Mouse (Mus musculus): ENCODE results near the gene Btnl10. TPM values are rescaled to one million over a fixed set of nuclear protein-coding genes. Genes with fewer than 3 reads are reported as not detected.
"Not testable (repeated sequence)": the region's sequence is repeated elsewhere in the genome, so short reads cannot be mapped to it uniquely, and the experiment has no call there.

The Btnl10 gene
- polyA plus RNA-seq, 1 experiment from 2014 or later: not detected

DNA sequence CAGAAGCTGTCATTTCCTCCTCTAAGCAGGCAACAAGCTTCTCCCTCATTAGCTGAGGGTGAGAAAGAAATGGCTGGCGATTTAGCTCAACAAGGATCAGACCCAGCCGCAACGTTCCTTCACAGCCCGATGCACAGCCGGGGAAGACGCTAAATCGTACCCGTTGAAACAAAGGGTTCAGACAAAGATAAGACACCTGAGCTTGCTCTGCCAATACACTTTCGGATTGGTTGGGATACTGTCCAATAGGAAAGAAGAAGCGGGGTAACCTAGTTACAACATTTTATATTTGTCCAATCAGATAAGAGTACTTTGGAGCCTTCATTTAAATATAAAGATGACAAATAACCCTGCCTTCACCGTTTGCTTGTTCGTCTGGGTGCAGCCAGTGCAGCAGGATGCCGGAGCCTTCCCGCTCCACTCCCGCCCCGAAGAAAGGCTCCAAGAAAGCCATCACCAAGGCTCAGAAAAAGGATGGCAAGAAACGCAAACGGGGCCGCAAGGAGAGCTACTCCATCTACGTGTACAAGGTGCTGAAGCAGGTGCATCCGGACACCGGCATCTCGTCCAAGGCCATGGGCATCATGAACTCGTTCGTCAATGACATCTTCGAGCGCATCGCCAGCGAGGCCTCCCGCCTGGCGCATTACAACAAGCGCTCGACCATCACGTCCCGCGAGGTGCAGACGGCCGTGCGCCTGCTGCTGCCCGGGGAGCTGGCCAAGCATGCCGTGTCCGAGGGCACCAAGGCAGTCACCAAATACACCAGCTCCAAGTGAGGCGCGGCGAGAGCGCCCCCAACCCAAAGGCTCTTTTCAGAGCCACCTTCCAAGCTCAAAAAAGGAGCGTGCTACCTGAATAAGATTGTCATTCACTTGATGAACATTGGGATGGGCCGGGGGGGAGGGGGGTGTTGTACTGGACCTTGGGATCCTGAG is 31.1 kb downstream of the Btnl10 start, which contains the start of gene Hist3h2ba:
TSS of gene Hist3h2ba (plus strand) at position 379 of the 938 bp plus-strand sequence.
- WGBS: under 1% methylated on average over 48 of the region's 48 CpGs
- Histone ChIP-seq H3K36me3 (ENCODE audit: control insufficient read depth, insufficient read depth, low read length) (no peaks in the 10 kb centered on the region), H3K9ac (ENCODE audit: low read length) (peak within 1 kb of the TSS; percentile 70), H3K4me3 (ENCODE audit: control insufficient read depth in 1 of 2, insufficient read depth in 1 of 2, low read depth in 1 of 2, low read length in 2 of 2) (peak within 1 kb of the TSS; percentile 38 to 51), H3K27me3 (ENCODE audit: control insufficient read depth, insufficient read depth, low read length) (peaks cover 22% of the 10 kb centered on the region), H3K4me1 (ENCODE audit: control insufficient read depth in 2 of 2, insufficient read depth in 2 of 2, low read length in 2 of 2) (peaks cover 7 to 14% of the 10 kb centered on the region in 2 experiments), H3K27ac (replicated peaks in 1 of 2; ENCODE audit: control insufficient read depth in 1 of 2, insufficient read depth in 1 of 2, low read depth in 2 of 2, low read length in 2 of 2) (peak within 1 kb of the TSS; percentile 65 to 71), H3K9me3 (ENCODE audit: control insufficient read depth, low read length) (no peaks in the 10 kb centered on the region), H3K4me2 (ENCODE audit: low read length) (peak within 1 kb of the TSS; percentile 70)
- ATAC-seq (ENCODE audit: insufficient number of reproducible peaks, insufficient read depth, low FRiP score, low read depth): peak; percentile 73

DNA sequence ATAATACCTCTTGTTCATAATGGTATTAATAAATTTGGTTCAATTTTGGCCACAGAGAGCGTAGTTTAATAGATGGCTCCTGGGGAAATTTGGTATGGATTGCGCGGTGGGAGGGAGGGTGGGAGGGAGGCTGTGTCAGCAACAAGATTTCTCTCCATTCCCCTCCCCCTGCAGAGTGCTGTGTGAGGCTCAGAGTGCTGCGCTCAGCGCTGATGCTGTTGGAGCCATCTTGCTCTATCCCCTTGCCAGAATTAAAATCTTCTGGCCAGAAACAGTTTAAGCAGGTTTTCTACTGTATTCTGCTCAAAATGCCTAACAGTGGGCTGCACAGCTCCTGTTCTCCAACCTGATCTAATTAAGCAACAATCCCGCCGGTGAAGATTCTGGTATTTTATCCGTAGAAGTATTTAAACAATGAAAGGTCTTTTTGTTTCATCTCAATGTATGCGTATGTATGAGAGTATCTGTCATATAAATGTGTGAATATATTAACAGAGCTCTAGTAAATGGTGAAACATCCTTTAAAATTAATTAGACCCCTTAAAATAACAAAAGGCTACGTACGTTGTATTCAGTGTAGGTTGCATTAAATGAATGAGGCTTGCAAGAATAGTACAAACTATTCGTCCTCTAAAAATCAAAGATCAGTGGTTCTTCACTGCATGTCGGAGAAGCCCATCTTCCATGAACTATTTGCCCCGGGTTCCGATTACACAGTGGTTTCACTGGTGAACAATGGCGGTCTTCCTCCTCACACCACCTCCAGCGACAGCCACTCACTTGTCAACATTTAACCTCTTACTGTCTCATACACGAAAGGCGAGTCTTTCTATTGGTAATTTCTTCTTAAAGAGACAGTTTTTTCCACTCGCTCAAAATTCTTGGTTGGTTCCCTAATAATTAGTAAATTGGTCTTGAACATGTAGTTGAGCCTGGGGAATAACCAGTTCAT is 32.0 kb downstream of the Btnl10 start:
- H3K4me3 ChIP-seq (ENCODE audit: control insufficient read depth in 1 of 2, insufficient read depth in 1 of 2, low read depth in 1 of 2, low read length in 2 of 2): peak overlapping the region; percentile 38 to 51
- H3K27ac ChIP-seq (replicated peaks in 1 of 2; ENCODE audit: control insufficient read depth in 1 of 2, insufficient read depth in 1 of 2, low read depth in 2 of 2, low read length in 2 of 2): peak overlapping the region in 1 of 2 experiments; percentile 65; a peak in 2 of 4 replicates
- peak overlapping the region; percentile 70 for H3K4me2 ChIP-seq (ENCODE audit: low read length)
- 17% methylated on average over 20 of the region's 20 CpGs for WGBS
- H3K9me3 ChIP-seq (ENCODE audit: control insufficient read depth, low read length): no peaks in the 10 kb centered on the region
- no peaks in the 10 kb centered on the region for H3K36me3 ChIP-seq (ENCODE audit: control insufficient read depth, insufficient read depth, low read length)
- H3K9ac ChIP-seq (ENCODE audit: low read length): peak overlapping the region; percentile 70
- no peak for ATAC-seq (ENCODE audit: insufficient number of reproducible peaks, insufficient read depth, low FRiP score, low read depth)
- peaks cover 20% of the 10 kb centered on the region for H3K27me3 ChIP-seq (ENCODE audit: control insufficient read depth, insufficient read depth, low read length)
- H3K4me1 ChIP-seq (ENCODE audit: control insufficient read depth in 2 of 2, insufficient read depth in 2 of 2, low read length in 2 of 2): peaks cover 8 to 15% of the 10 kb centered on the region in 2 experiments

- no peak for ATAC-seq (ENCODE audit: insufficient number of reproducible peaks, insufficient read depth, low FRiP score, low read depth)
- no peaks in the 10 kb centered on the region for H3K9me3 ChIP-seq (ENCODE audit: control insufficient read depth, low read length)
- peaks cover 8 to 18% of the 10 kb centered on the region in 2 experiments for H3K4me1 ChIP-seq (ENCODE audit: control insufficient read depth in 2 of 2, insufficient read depth in 2 of 2, low read length in 2 of 2)
- H3K27ac ChIP-seq (replicated peaks in 1 of 2; ENCODE audit: control insufficient read depth in 1 of 2, insufficient read depth in 1 of 2, low read depth in 2 of 2, low read length in 2 of 2): no peak overlapping the region
- no peak overlapping the region for H3K4me3 ChIP-seq (ENCODE audit: control insufficient read depth in 1 of 2, insufficient read depth in 1 of 2, low read depth in 1 of 2, low read length in 2 of 2)
- H3K9ac ChIP-seq (ENCODE audit: low read length): no peak overlapping the region
- no peaks in the 10 kb centered on the region for H3K36me3 ChIP-seq (ENCODE audit: control insufficient read depth, insufficient read depth, low read length)
- H3K4me2 ChIP-seq (ENCODE audit: low read length): no peak overlapping the region
- 73% methylated on average over 5 of the region's 5 CpGs for WGBS
- peaks cover 13% of the 10 kb centered on the region; the same call in 1 of the 2 replicates for H3K27me3 ChIP-seq (ENCODE audit: control insufficient read depth, insufficient read depth, low read length)
These were observed 33.5 kb downstream of the Btnl10 start for GRCm38 (mm10) chr11:58951210-58951609.

DNA sequence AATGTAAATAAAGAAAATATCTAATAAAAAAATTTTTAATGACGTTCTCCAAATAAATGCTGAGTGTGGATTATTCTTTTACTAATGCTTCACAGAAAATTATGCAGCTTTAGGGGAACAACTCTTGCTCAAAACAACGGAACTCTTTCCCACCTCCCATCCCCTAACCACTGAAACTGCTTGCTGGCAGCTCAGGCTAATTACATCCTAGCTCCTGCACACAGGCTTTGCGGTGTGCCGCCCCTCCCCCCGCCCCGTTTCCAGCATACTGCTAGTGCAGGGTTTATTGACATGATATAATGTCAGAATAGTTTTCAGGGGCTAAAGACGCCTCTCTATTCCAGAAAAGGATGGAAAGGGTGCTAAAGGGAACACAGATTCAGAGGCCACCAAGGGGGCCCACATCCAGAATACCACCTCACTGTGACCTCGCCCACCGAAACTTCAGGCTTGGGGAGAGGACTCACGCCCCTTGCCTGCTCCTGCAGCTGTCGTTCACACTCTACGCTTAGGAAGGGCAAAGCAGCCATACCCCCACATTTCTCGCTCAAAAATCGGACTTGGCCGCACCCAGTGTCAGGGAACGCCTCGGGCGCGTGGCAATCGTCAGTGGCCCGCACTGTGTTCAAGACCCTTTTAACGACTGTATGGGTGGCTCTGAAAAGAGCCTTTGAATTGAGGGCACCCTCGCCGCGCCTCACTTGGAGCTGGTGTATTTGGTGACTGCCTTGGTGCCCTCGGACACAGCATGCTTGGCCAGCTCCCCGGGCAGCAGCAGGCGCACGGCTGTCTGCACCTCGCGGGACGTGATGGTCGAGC is 35.9 kb downstream of the Btnl10 start:
- Histone ChIP-seq H3K27ac (replicated peaks in 1 of 2; ENCODE audit: control insufficient read depth in 1 of 2, insufficient read depth in 1 of 2, low read depth in 2 of 2, low read length in 2 of 2) (peak overlapping the region; percentile 76 to 96), H3K27me3 (ENCODE audit: control insufficient read depth, insufficient read depth, low read length) (peaks cover 7% of the 10 kb centered on the region; the same call in 1 of the 2 replicates), H3K36me3 (ENCODE audit: control insufficient read depth, insufficient read depth, low read length) (peaks cover 21% of the 10 kb centered on the region), H3K4me2 (ENCODE audit: low read length) (peak overlapping the region; percentile 95), H3K4me3 (ENCODE audit: control insufficient read depth in 1 of 2, insufficient read depth in 1 of 2, low read depth in 1 of 2, low read length in 2 of 2) (peak overlapping the region; percentile 55 to 57), H3K4me1 (ENCODE audit: control insufficient read depth in 2 of 2, insufficient read depth in 2 of 2, low read length in 2 of 2) (peaks cover 9 to 29% of the 10 kb centered on the region in 2 experiments), H3K9ac (ENCODE audit: low read length) (peak overlapping the region; percentile 83), H3K9me3 (ENCODE audit: control insufficient read depth, low read length) (no peaks in the 10 kb centered on the region)
- WGBS: 1% methylated on average over 33 of the region's 33 CpGs
- ATAC-seq (ENCODE audit: insufficient number of reproducible peaks, insufficient read depth, low FRiP score, low read depth): peak; percentile 33

DNA sequence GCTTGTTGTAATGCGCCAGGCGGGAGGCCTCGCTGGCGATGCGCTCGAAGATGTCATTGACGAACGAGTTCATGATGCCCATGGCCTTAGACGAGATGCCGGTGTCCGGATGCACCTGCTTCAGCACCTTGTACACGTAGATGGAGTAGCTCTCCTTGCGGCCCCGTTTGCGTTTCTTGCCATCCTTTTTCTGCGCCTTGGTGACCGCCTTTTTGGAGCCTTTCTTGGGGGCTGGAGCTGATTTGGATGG is 36.4 kb downstream of the Btnl10 start:
- H3K4me1 ChIP-seq (ENCODE audit: control insufficient read depth in 2 of 2, insufficient read depth in 2 of 2, low read length in 2 of 2): peaks cover 9 to 30% of the 10 kb centered on the region in 2 experiments
- ATAC-seq (ENCODE audit: insufficient number of reproducible peaks, insufficient read depth, low FRiP score, low read depth); H3K27me3 ChIP-seq (ENCODE audit: control insufficient read depth, insufficient read depth, low read length); H3K9me3 ChIP-seq (ENCODE audit: control insufficient read depth, low read length): not testable (repeated sequence)
- H3K27ac ChIP-seq (replicated peaks in 1 of 2; ENCODE audit: control insufficient read depth in 1 of 2, insufficient read depth in 1 of 2, low read depth in 2 of 2, low read length in 2 of 2): peak overlapping the region; percentile 76 to 96
- peak overlapping the region; percentile 55 to 57 for H3K4me3 ChIP-seq (ENCODE audit: control insufficient read depth in 1 of 2, insufficient read depth in 1 of 2, low read depth in 1 of 2, low read length in 2 of 2)
- peak overlapping the region; percentile 95 for H3K4me2 ChIP-seq (ENCODE audit: low read length)
- under 1% methylated on average over 17 of the region's 17 CpGs for WGBS
- H3K9ac ChIP-seq (ENCODE audit: low read length): peak overlapping the region; percentile 83
- H3K36me3 ChIP-seq (ENCODE audit: control insufficient read depth, insufficient read depth, low read length): peaks cover 22% of the 10 kb centered on the region

GRCm38 (mm10) chr11:58954420-58955142 is 36.9 kb downstream of the Btnl10 start, which contains the start of the genes Hist3h2a and Trim17:
TSS of gene Hist3h2a (plus strand) at chr11:58954685.
TSS of gene Trim17 (plus strand) at chr11:58954685.
- Histone ChIP-seq H3K9me3 (ENCODE audit: control insufficient read depth, low read length) (no peaks in the 10 kb centered on the region), H3K4me1 (ENCODE audit: control insufficient read depth in 2 of 2, insufficient read depth in 2 of 2, low read length in 2 of 2) (peaks cover 8 to 35% of the 10 kb centered on the region in 2 experiments), H3K9ac (ENCODE audit: low read length) (peak within 1 kb of the TSS; percentile 83), H3K27me3 (ENCODE audit: control insufficient read depth, insufficient read depth, low read length) (peaks cover 7% of the 10 kb centered on the region; the same call in 1 of the 2 replicates), H3K36me3 (ENCODE audit: control insufficient read depth, insufficient read depth, low read length) (peaks cover 22% of the 10 kb centered on the region), H3K4me3 (ENCODE audit: control insufficient read depth in 1 of 2, insufficient read depth in 1 of 2, low read depth in 1 of 2, low read length in 2 of 2) (peak within 1 kb of the TSS; percentile 57 to 63), H3K4me2 (ENCODE audit: low read length) (peak within 1 kb of the TSS; percentile 95), H3K27ac (replicated peaks in 1 of 2; ENCODE audit: control insufficient read depth in 1 of 2, insufficient read depth in 1 of 2, low read depth in 2 of 2, low read length in 2 of 2) (peak within 1 kb of the TSS; percentile 96 to 98)
- peak; percentile 90 for ATAC-seq (ENCODE audit: insufficient number of reproducible peaks, insufficient read depth, low FRiP score, low read depth)
- WGBS: under 1% methylated on average over 49 of the region's 49 CpGs
